Mouse (Mus musculus): ENCODE data around the gene BC051665. TPM values are rescaled to one million over a fixed set of nuclear protein-coding genes. Genes with fewer than 3 reads are reported as not detected.

The BC051665 gene
- not detected for total RNA-seq (2021)

- no peak for DNase-seq (ENCODE audit: low spot score in 2 of 2)
These were observed at the start of gene BC051665 for GRCm38 (mm10) chr13:60786264-60786663. BC051665 (minus strand) TSS chr13:60786364.

GRCm38 (mm10) chr13:60826052-60826451 is 39.9 kb upstream of the BC051665 start:
- no peak for DNase-seq (ENCODE audit: low spot score in 2 of 2)
- intact Hi-C loops (cut with DNase I): no loop called here

More at GRCm38 (mm10) chr13:60786264-60786663, at the start of gene BC051665:
- intact Hi-C loops (cut with DNase I): no loop called here

- intact Hi-C loops (cut with DNase I): no loop called here
- no peak for DNase-seq (ENCODE audit: low spot score in 2 of 2)
These were observed 34.5 kb upstream of the BC051665 start for GRCm38 (mm10) chr13:60820486-60821175.

- DNase-seq (ENCODE audit: low spot score in 2 of 2): peak; percentile 3 to 19
- intact Hi-C loops (cut with DNase I): loop anchor here (1.0 kb wide), 1 partner anchor 60 kb away; no protein-coding TSS in a partner anchor
These were observed 33.3 kb upstream of the BC051665 start for GRCm38 (mm10) chr13:60819469-60819868.

GRCm38 (mm10) chr13:60813722-60814121 is 27.6 kb upstream of the BC051665 start:
- intact Hi-C loops (cut with DNase I): no loop called here
- no peak for DNase-seq (ENCODE audit: low spot score in 2 of 2)

GRCm38 (mm10) chr13:60812768-60813167 is 26.6 kb upstream of the BC051665 start:
- intact Hi-C loops (cut with DNase I): no loop called here
- DNase-seq (ENCODE audit: low spot score in 2 of 2): no peak

- intact Hi-C loops (cut with DNase I): no loop called here
- no peak for DNase-seq (ENCODE audit: low spot score in 2 of 2)
These were observed 23.5 kb upstream of the BC051665 start for GRCm38 (mm10) chr13:60809690-60810089.

GRCm38 (mm10) chr13:60802749-60803148 is 16.6 kb upstream of the BC051665 start, which contains the start of gene Ctsll3:
Ctsll3 (minus strand) TSS chr13:60802849.
- intact Hi-C loops (cut with DNase I): no loop called here
- no peak for DNase-seq (ENCODE audit: low spot score in 2 of 2)

GRCm38 (mm10) chr13:60789466-60789865 is 3.3 kb upstream of the BC051665 start:
- DNase-seq (ENCODE audit: low spot score in 2 of 2): no peak
- intact Hi-C loops (cut with DNase I): no loop called here

GRCm38 (mm10) chr13:60783301-60783700 is 2.9 kb downstream of the BC051665 start:
- intact Hi-C loops (cut with DNase I): no loop called here
- DNase-seq (ENCODE audit: low spot score in 2 of 2): no peak

GRCm38 (mm10) chr13:60780534-60780933 is 5.6 kb downstream of the BC051665 start:
- no peak for DNase-seq (ENCODE audit: low spot score in 2 of 2)
- intact Hi-C loops (cut with DNase I): no loop called here

- intact Hi-C loops (cut with DNase I): no loop called here
- no peak for DNase-seq (ENCODE audit: low spot score in 2 of 2)
These were observed 25.0 kb downstream of the BC051665 start for GRCm38 (mm10) chr13:60761161-60761560.

- no peak for DNase-seq (ENCODE audit: low spot score in 2 of 2)
- intact Hi-C loops (cut with DNase I): no loop called here
These were observed 25.8 kb downstream of the BC051665 start for GRCm38 (mm10) chr13:60760392-60760791.

GRCm38 (mm10) chr13:60759136-60759535 is 27.0 kb downstream of the BC051665 start:
- peak in 1 of 2 experiments; percentile 61 for DNase-seq (ENCODE audit: low spot score in 2 of 2)
- intact Hi-C loops (cut with DNase I): loop anchor here (1.0 to 2.0 kb wide), 2 partner anchors 60 to 482 kb away; no protein-coding TSS in a partner anchor

- intact Hi-C loops (cut with DNase I): no loop called here
- DNase-seq (ENCODE audit: low spot score in 2 of 2): no peak
These were observed 28.9 kb downstream of the BC051665 start for GRCm38 (mm10) chr13:60757292-60757691.

GRCm38 (mm10) chr13:60755251-60755650 is 30.9 kb downstream of the BC051665 start:
- intact Hi-C loops (cut with DNase I): no loop called here

GRCm38 (mm10) chr13:60753216-60753615 is 32.9 kb downstream of the BC051665 start:
- no peak for DNase-seq (ENCODE audit: low spot score in 2 of 2)
- intact Hi-C loops (cut with DNase I): no loop called here

More at GRCm38 (mm10) chr13:60755251-60755650, 30.9 kb downstream of the BC051665 start:
- no peak for DNase-seq (ENCODE audit: low spot score in 2 of 2)

- intact Hi-C loops (cut with DNase I): no loop called here
- DNase-seq (ENCODE audit: low spot score in 2 of 2): peak in 1 of 2 experiments; percentile 50
These were observed 35.2 kb downstream of the BC051665 start for GRCm38 (mm10) chr13:60750930-60751329.

GRCm38 (mm10) chr13:60748556-60748955 is 37.6 kb downstream of the BC051665 start:
- intact Hi-C loops (cut with DNase I): no loop called here
- DNase-seq (ENCODE audit: low spot score in 2 of 2): peak in 1 of 2 experiments; percentile 45

GRCm38 (mm10) chr13:60747201-60747600 is 39.0 kb downstream of the BC051665 start:
- intact Hi-C loops (cut with DNase I): no loop called here

GRCm38 (mm10) chr13:60746271-60746670 is 39.9 kb downstream of the BC051665 start:
- no peak for DNase-seq (ENCODE audit: low spot score in 2 of 2)
- intact Hi-C loops (cut with DNase I): no loop called here

More at GRCm38 (mm10) chr13:60747201-60747600, 39.0 kb downstream of the BC051665 start:
- DNase-seq (ENCODE audit: low spot score in 2 of 2): no peak

Data from left cerebral cortex, postnatal 25 days (tissue).